Mouse (Mus musculus) C2C12 (cell line): ENCODE measurements around the gene Vsir. TPM values are rescaled to one million over a fixed set of nuclear protein-coding genes. Genes with fewer than 3 reads are reported as not detected.
A peak's percentile ranks its signal among the peaks of the same experiment; 100 is the strongest.

Experiments
- H3K27me3 ChIP-seq: one replicate; pipeline ENCODE4 v1.6.1; 2011; ENCODE audit not compliant: control insufficient read depth, insufficient read depth, insufficient read length
- H3K36me3 ChIP-seq: one replicate; pipeline ENCODE4 v1.6.1; 2011; ENCODE audit not compliant: control insufficient read depth, insufficient read depth
- H3K4me3 ChIP-seq: one replicate; pipeline ENCODE4 v1.5.1; 2011; ENCODE audit warnings: mild to moderate bottlenecking, control low read depth; ENCODE audit not compliant: poor library complexity, insufficient read depth, severe bottlenecking
- H3K79me2 ChIP-seq: one replicate; pipeline ENCODE4 v1.6.1; 2011; ENCODE audit not compliant: control insufficient read depth, insufficient read depth
- H3K79me3 ChIP-seq: one replicate; pipeline ENCODE4 v1.6.1; 2011; ENCODE audit warnings: low read depth, control low read depth
- H3ac ChIP-seq: one replicate; pipeline ENCODE3; 2011; ENCODE audit warnings: low read depth; ENCODE audit not compliant: control insufficient read depth, insufficient read length
- CEBPB ChIP-seq: IDR thresholded peaks from one replicate; pipeline ENCODE4 v1.6.1; 2011; ENCODE audit warnings: low read depth, mild to moderate bottlenecking, control low read depth, moderate library complexity
- CTCF ChIP-seq: IDR thresholded peaks from one replicate; pipeline ENCODE4 v1.5.1; 2011; ENCODE audit not compliant: control insufficient read depth, insufficient read depth, insufficient read length
- FOSL1 ChIP-seq: IDR thresholded peaks from one replicate; pipeline ENCODE4 v1.8.0; 2011; ENCODE audit warnings: mild to moderate bottlenecking, low read length; ENCODE audit not compliant: poor library complexity, insufficient read depth, severe bottlenecking
- MAX ChIP-seq: IDR thresholded peaks from one replicate; pipeline ENCODE4 v1.6.1; 2011; ENCODE audit warnings: mild to moderate bottlenecking, control low read depth
- MYOD1 ChIP-seq: IDR thresholded peaks from one replicate; pipeline ENCODE4 v1.6.1; 2011; ENCODE audit warnings: low read depth; ENCODE audit not compliant: control insufficient read depth, insufficient read length
- MYOG ChIP-seq: IDR thresholded peaks from one replicate; pipeline ENCODE4 v1.6.1; 2011; ENCODE audit not compliant: control insufficient read depth, insufficient read length; ENCODE audit errors: extremely low read depth
- USF1 ChIP-seq: IDR thresholded peaks from one replicate; pipeline ENCODE4 v1.6.1; 2011; ENCODE audit warnings: low read depth, mild to moderate bottlenecking, control low read depth, moderate library complexity
- polyA plus RNA-seq: library from polyadenylated mRNA; unstranded; fragments of >200 nt; fragmentation: generic; extraction: Trizol; gene quantifications from one replicate; pipeline ENCODE4 v1.2.1, GENCODE M21; 2012; ENCODE audit warnings: missing spikeins

Vsir gene
- polyA plus RNA-seq, 1 experiment, result 0.68 TPM

DNA sequence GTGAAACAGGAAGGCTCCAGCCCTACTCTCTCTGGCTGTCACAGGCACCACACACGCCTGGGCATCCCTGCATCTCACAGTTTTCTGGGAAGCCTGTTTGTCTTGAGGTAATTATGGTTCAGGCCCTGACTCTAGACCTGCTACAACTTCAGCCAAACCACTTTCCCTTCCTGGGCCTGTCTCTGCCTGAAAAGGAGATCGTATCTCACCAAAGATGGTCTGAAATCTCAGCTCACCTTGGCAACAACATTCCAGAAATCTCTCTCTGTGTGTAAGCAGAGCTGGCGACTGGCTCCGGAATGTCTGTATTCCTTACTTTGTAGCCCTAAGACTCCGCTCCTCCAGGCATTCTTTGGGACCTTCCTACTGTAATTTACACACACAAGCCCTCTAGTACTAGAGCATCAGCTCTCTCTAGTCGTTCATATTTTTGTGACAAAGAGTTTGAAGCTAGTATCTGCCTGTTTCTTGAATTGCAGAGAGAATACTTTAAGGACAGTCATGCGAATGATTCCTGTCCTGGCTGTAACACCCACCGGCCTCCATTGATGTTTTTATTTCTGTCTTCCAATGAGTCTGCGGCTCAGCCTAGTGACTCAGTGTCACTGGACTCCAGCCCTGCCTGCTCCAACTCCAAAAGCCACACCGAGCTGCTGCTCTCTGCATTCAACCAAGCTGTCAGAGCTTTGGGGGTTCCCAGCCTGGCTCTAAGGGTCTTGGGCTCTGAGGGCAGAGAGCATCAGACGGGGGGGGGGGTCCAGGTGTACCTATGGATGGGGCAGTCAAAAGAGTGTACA lies 8.4 kb downstream of the Vsir start:
- Histone ChIP-seq H3K79me2 (no peaks in the 10 kb centered on the region), H3ac (no peak overlapping the region), H3K79me3 (no peaks in the 10 kb centered on the region), H3K36me3 (no peaks in the 10 kb centered on the region), H3K4me3 (no peak overlapping the region), H3K27me3 (no peaks in the 10 kb centered on the region)
- TF ChIP-seq FOSL1, result peak; percentile 23
- no peak for TF ChIP-seq USF1
- no peak for TF ChIP-seq MYOD1
- TF ChIP-seq MAX, result no peak

DNA sequence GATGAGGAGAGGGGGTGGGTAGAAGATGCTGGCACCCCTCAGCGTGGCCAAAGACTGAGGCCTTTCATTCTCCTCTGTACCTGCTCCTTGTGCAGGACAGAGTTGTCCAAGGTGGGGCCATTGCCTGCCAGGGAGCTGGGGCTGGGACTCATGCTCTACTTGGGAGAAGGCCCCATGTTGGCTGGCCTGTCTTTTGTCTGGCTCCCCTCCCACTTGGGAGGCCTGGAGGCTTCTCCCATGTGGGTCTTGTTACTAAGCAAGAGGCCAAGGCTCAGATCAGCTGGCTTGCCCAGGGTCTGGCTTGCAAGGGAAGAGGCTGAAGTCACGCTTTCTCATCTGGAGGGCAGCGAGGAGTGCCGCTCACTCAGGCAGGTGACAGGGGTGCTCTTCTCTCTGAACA lies 10.8 kb downstream of the Vsir start:
- Histone ChIP-seq H3K4me3 (no peak overlapping the region), H3ac (no peak overlapping the region), H3K79me3 (no peaks in the 10 kb centered on the region), H3K79me2 (no peaks in the 10 kb centered on the region), H3K27me3 (no peaks in the 10 kb centered on the region), H3K36me3 (no peaks in the 10 kb centered on the region)
- no peak for TF ChIP-seq MYOD1
- no peak for TF ChIP-seq USF1
- TF ChIP-seq CEBPB, result no peak
- no peak for TF ChIP-seq FOSL1
- no peak for TF ChIP-seq MYOG
- TF ChIP-seq MAX, result no peak
- no peak for TF ChIP-seq CTCF

DNA sequence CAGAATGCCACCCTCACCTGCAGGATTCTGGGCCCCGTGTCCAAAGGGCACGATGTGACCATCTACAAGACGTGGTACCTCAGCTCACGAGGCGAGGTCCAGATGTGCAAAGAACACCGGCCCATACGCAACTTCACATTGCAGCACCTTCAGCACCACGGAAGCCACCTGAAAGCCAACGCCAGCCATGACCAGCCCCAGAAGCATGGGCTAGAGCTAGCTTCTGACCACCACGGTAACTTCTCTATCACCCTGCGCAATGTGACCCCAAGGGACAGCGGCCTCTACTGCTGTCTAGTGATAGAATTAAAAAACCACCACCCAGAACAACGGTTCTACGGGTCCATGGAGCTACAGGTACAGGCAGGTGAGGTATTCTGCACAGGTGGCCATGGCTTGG lies 11.2 kb downstream of the Vsir start:
- Histone ChIP-seq H3K79me3 (no peaks in the 10 kb centered on the region), H3K27me3 (no peaks in the 10 kb centered on the region), H3ac (no peak overlapping the region), H3K79me2 (no peaks in the 10 kb centered on the region), H3K4me3 (no peak overlapping the region), H3K36me3 (no peaks in the 10 kb centered on the region)
- TF ChIP-seq MYOG (no peak), MYOD1 (no peak), MAX (no peak), CTCF (no peak), CEBPB (no peak), USF1 (no peak), FOSL1 (no peak)

DNA sequence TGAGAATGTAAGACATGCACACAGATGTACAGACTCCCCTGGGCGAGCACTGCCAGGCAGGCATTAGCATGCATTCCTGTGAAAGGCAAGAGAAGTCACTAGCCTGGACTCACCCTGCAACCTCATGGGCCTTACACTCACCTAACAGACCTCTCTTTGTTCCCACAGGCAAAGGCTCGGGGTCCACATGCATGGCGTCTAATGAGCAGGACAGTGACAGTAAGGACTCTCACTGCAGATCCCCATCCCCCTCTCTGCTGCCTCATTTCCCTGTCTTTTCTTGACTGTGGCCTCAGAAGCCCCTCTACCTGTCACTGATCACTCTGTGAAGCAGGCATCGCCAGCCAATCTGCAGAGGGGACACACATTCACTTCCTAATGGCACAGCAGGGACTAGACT lies 12.1 kb downstream of the Vsir start:
- Histone ChIP-seq H3K79me2 (no peaks in the 10 kb centered on the region), H3ac (no peak overlapping the region), H3K27me3 (no peaks in the 10 kb centered on the region), H3K36me3 (no peaks in the 10 kb centered on the region), H3K79me3 (no peaks in the 10 kb centered on the region), H3K4me3 (no peak overlapping the region)
- TF ChIP-seq MAX (no peak), CEBPB (no peak), MYOD1 (no peak), MYOG (no peak), FOSL1 (no peak), CTCF (no peak), USF1 (no peak)

DNA sequence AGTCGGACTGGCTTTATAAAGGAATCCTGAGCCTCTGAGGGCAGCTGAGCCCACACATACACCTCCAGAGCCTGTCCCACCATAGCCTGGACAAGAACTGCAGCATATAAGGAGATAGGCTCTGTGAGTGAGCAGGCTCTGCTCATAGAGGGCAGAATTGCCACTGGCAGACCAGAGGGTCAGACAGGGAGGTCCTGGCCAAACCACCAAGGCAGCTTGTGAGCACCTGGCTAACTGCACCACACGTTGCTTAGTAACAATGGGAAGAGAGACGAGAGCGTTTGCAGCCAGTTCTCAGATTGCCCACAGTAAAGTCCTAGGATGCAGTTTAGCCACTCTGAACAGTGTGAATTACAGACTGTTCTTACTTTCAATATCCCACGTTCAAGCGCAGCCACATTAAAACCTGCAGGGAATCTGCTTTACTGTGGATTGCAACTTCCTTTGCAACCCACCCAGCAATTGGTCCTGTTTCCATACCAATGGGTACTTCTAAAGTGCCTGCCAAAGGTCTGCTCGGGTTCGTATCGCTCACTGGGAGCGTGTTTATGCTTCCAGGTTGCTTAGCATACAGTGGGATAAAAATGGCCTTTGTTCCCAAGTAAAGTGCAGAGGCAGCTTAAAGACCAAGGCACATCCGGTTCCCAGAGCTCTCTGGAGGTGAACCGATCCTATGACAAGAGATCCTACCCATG lies 15.1 kb downstream of the Vsir start:
- TF ChIP-seq CEBPB, result no peak
- TF ChIP-seq MYOD1, result no peak
- no peak for TF ChIP-seq CTCF
- TF ChIP-seq USF1, result no peak
- no peak for TF ChIP-seq MAX
- TF ChIP-seq MYOG, result no peak
- Histone ChIP-seq H3ac (no peak overlapping the region), H3K27me3 (no peaks in the 10 kb centered on the region)

DNA sequence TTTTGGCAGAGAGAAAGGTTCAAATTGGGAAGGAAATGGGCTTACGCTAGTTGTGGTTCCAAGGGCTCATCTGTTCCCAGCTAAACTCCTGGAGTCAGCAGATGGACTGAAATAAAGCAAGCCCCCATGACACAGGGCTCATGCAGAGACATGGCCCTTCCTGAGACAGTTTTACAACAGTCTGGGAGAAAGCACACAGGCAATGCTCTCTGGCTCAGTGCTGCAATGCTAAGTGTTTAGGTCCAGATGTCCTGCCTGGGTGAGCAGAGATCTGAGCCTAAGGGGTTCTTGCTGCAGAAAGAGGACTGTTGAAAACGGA lies 15.6 kb downstream of the Vsir start:
- Histone ChIP-seq H3K79me3 (no peaks in the 10 kb centered on the region), H3K79me2 (no peaks in the 10 kb centered on the region), H3ac (no peak overlapping the region), H3K36me3 (no peaks in the 10 kb centered on the region), H3K27me3 (no peaks in the 10 kb centered on the region), H3K4me3 (no peak overlapping the region)
- no peak for TF ChIP-seq MYOG
- TF ChIP-seq CEBPB, result no peak
- TF ChIP-seq MAX, result no peak
- TF ChIP-seq FOSL1, result no peak
- TF ChIP-seq USF1, result no peak

More for the DNA sequence above, 15.1 kb downstream of the Vsir start:
- Histone ChIP-seq H3K79me2 (no peaks in the 10 kb centered on the region), H3K36me3 (no peaks in the 10 kb centered on the region), H3K79me3 (no peaks in the 10 kb centered on the region), H3K4me3 (no peak overlapping the region)
